Mouse (Mus musculus) myocyte (in vitro differentiated cells): ENCODE results near the gene Traf2.

Experiments used
- CEBPB ChIP-seq: IDR thresholded peaks from 2 replicates; pipeline ENCODE4 v1.6.1; 2011; ENCODE audit warnings: mild to moderate bottlenecking, moderate library complexity; ENCODE audit not compliant: poor library complexity, insufficient read depth, severe bottlenecking
- E2F4 ChIP-seq: IDR thresholded peaks from one replicate; pipeline ENCODE4 v1.6.1; 2011; ENCODE audit warnings: mild to moderate bottlenecking, control low read depth, moderate library complexity; ENCODE audit not compliant: insufficient read depth
- MYOD1 ChIP-seq, 3 experiments: IDR thresholded peaks; one replicate each; pipeline ENCODE4 v1.6.1; 2011; ENCODE audit warnings: control low read depth in 2 of 3, low read depth in 2 of 3, mild to moderate bottlenecking in 2 of 3, moderate library complexity in 1 of 3; ENCODE audit not compliant: insufficient read length in 2 of 3, control insufficient read depth in 1 of 3
- POLR2A ChIP-seq: IDR thresholded peaks from one replicate; pipeline ENCODE4 v1.6.1; 2011; ENCODE audit warnings: low read depth, mild to moderate bottlenecking, control low read depth, moderate library complexity; ENCODE audit not compliant: insufficient read length
- POLR2AphosphoS2 ChIP-seq: IDR thresholded peaks from one replicate; pipeline ENCODE4 v1.6.1; 2011; ENCODE audit warnings: low read depth, control low read depth; ENCODE audit not compliant: insufficient read length
- TCF12 ChIP-seq: IDR thresholded peaks from one replicate; pipeline ENCODE4 v1.6.1; 2011; ENCODE audit warnings: mild to moderate bottlenecking, control low read depth; ENCODE audit not compliant: poor library complexity, insufficient read depth, severe bottlenecking
- TCF3 ChIP-seq: IDR thresholded peaks from one replicate; pipeline ENCODE4 v1.6.1; 2011; ENCODE audit warnings: low read depth, control low read depth; ENCODE audit not compliant: insufficient read length
- USF1 ChIP-seq: IDR thresholded peaks from one replicate; pipeline ENCODE4 v1.6.1; 2011; ENCODE audit warnings: low read depth, mild to moderate bottlenecking, control low read depth, moderate library complexity

DNA sequence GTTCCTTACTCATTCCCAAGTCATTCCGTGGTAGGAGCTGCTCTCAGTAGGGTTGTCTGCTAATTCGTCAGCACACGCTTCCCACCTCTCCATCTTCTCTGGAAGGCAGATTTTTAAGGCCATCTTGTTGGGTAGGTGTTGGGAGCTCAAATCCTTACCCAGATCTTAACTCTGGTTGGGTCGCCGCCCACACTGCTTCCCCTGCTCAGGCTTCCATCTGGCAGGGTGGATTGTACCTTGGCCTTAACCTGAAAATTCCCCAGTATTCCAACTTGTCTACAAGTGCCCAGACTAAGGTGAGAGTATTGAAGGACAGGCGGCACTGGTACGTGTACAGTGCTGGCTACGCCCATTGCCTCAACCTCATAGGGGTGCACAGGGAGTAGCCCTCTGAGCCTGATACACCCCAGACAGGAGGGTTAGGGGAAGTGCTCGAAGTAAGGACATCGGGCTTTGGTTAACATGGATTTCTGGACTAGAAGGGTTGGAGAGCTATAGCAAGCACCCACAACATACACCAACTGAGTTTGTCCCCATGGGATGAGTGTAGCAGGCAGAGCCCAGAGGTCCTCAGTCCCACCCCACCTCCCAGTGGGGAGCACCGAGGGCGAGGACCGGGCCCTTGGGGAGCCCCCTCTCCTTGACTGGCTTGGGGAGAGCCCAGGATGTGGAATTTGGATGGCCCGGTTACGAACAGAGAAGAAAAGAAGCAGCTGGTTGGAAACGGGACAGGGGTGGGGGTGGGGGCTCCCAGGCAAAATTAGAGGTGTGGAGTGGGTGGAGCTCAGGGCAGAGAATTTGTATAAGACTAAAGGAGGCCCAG lies 29.5 kb upstream of the Traf2 start:
- no peak for TF ChIP-seq E2F4
- TF ChIP-seq POLR2A, result no peak
- no peak for TF ChIP-seq TCF12
- TF ChIP-seq TCF3, result no peak
- no peak for TF ChIP-seq USF1
- TF ChIP-seq MYOD1 (IDR thresholded peaks at IDR 0.05; ENCODE audit: control insufficient read depth in 1 of 3, insufficient read length in 2 of 3, low read depth in 2 of 3), result no peak
- no peak for TF ChIP-seq POLR2AphosphoS2
- no peak for TF ChIP-seq CEBPB
